Mouse (Mus musculus) hematopoietic stem cell, adult 5-6 weeks (primary cell): ENCODE measurements around the gene Ntm. TPM values are rescaled to one million over a fixed set of nuclear protein-coding genes. Genes with fewer than 3 reads are reported as not detected.

ENCODE experiments used
- ATAC-seq, 2 experiments: fragments of 125-278 bp in 1 of 2; replicated peaks in 1 of 2; 2 replicates each; pipeline ENCODE4 v1.8.0; 2016 to 2017; ENCODE audit warnings: inconsistent platforms in 2 of 2, mild to moderate bottlenecking in 2 of 2, moderate number of reproducible peaks in 2 of 2, low read depth in 1 of 2, moderate TSS enrichment in 1 of 2; ENCODE audit not compliant: low FRiP score in 2 of 2, poor library complexity in 2 of 2, severe bottlenecking in 2 of 2, insufficient read depth in 1 of 2, low TSS enrichment in 1 of 2
- total RNA-seq: library from RNA; stranded (forward); fragments of 172-1452, 232-1000 nt; gene quantifications from 2 replicates; pipeline ENCODE4 v1.2.3, GENCODE M21; 2017

Gene Ntm
- total RNA-seq, 1 experiment from 2014 or later = not detected

DNA sequence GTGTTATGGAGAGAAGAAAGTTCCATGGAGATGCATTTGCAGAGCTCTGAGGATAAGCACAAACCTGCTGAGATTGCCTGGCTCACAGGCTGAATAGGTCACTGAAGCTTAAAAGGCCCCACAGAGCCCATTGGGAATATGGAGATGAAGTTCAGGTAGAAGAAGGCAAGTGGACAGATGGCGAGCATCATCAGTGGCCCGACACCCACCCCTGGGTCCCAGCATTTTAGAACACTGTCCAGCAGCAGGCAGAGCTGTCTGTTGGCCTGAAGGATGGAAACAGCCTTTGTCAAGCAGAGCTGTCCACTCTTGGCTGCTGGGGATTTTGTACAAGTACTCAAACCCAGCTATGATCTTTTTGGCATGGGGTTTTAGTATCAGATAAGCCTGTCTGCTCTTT lies 722.1 kb downstream of the Ntm start:
- no peak for ATAC-seq

DNA sequence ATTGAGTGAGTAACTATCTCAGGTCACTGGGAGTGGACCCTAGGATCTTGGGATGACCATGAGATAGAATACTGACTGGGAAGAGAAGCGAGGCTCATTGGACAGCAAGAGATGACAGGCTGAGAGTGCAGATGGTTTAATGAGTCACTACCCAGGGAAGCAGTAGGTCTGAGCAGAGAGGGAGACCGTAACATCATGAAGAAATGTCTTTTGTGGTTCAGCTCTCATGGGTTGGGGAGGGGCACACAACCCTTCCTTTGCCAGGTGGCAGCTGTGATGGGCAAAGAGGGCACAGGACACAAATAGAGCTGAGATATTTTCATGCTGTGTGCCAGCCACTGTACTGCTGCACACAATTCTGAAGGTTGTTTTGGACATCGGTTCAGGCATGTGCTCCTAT lies 724.0 kb downstream of the Ntm start:
- ATAC-seq = no peak

DNA sequence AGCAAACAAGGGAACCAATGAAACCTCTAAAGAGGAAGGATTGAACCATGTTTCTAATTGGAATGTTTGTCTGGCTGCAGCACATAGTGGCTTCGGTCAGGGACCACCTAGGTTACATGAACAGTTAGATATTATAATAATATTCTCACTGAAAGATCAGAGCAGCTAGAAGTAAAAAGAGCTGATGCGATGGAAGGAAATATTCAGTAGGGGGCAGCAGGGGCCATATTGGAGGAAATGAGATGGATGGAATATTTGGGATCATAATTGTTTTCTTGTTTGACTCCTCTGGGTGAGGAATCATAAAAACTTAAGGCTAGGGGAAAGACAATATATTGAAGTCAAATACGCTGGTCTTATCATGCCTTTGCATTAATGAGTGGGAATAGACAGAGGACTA lies 726.2 kb downstream of the Ntm start:
- ATAC-seq = no peak

DNA sequence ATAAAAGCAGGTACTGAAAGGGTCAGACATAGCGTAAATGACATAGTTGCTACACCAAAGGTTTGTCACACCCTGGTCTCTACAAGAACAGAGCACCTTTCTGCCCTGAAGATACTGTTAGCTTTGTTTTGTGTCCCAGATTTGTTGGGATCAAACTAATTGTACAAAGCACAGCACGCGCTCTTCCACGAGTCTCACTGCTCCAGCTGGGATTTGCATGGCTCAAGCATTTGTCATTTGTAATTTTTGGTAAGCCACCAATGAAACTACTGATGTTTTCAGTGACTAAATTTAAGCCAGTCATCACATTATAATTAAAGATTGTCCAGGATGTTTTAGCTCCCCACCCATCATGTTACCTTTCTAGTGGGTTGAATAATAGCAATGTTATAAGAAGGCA lies 735.2 kb downstream of the Ntm start:
- no peak for ATAC-seq

DNA sequence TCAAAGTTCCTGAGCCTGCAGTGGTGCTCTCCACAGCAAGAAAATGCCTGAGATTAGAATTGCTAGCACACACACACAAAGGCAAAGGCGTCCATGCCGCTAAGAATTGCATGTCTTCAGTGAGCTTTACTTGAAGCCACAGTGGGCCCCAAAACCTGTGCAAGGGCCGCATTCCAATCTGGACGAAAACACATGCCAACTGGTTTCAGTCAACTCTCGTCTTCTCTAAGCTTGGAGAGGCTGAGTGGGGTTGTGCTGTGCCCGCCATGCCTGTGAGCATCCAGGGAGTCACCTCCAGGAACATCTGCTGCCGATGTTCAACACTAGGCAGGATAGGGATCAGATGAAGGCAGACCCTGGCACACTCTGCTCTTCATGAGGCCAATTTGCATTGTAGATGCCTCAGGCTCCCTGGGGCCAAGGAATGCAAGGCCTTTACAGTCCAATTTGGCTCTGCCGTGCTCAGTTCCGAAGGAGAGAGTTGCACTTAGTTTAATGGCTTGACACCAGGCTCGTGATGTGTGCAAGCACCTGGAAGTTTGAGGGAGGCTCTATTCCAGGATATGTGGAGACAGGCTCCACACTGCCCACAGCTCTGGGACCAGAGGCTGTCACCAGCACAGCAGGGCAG lies 739.9 kb downstream of the Ntm start:
- no peak for ATAC-seq

DNA sequence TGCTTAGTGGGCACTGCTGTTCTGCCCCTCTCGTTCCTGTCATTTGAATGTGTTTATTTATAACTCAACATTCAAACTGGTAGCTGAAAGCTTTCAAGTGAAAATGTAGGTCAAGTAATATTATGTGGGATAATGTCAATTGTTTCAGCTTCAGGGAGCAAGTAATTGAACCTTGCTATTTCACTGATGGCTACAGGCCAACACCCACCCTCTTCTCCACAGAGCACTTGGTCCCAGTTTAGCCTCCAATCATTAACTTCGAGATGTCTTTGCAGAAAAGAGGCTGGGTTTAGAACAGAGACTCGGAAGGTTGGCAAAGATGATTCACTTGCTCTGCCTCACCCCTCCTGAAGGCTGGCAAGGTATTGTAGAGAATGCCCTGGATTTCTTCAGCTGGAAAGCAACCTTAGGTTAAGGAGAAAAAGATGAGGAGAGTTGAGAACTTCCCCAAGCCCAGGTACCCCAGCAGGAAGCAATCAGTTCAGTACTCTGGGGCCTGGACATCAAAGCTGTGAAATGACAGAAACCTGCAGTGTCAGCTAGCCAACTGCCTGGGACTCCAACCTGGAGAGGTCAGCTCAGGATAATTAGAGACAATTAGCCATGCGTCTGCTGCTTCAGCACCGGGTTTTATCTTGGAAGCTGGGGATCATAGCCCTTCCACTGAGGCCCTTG lies 741.9 kb downstream of the Ntm start:
- ATAC-seq = no peak

DNA sequence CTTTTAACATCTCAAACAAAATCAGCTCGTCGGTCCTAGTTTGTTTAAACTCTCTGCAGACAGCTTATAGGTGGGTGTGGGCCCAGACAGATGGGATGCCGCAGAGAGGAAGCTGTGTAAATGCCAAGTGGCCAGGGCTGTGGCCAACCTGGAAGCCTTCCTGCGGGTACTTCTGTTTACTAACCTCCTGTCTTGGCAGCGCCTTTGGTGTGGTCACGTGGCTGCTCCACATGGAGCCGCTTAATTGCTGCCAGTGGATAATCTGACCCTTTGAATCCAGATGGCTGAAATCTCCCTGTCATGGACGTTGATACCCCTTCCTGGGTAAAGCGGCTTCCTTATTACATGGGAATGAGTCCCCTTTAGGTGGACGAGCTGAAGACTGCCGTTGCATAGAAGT lies 742.4 kb downstream of the Ntm start:
- ATAC-seq = no peak

DNA sequence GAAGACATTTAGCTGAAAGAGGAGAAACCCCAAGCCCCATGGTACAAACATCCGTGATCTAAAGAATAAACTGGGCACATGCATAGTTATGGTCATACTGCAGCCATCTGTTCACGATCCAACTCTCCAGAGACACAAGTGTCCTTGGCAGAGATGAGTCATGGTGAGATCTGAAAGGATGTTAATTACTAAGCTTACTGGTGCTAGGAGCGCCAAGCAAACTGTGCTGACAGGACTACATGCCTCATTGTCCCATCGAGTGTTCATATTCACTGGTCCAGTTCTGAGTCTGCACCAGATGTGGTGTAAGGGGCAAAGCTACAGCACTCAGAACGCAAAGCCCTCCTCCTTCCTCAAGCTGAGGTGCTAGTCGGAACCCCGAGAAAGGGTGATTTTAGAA lies 745.0 kb downstream of the Ntm start:
- no peak for ATAC-seq

DNA sequence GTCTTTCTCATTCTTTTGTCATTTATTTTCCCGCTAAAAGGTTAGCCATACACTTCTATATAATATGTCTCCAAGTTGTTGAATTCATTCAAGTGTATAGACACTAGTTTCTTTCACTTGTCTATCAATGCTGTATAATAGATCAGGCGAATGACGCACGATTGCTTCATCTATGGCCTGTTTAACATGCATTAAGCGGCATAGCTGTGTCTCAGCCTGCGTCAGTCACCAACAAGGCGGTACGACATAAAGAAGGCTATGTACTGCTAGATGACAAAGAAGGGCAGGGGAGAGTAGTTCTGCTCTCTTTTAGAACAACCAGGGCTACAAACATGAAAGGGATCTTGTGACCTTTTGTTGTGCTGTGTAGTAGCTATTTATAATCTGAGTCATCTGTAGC lies 746.4 kb downstream of the Ntm start:
- ATAC-seq = no peak

DNA sequence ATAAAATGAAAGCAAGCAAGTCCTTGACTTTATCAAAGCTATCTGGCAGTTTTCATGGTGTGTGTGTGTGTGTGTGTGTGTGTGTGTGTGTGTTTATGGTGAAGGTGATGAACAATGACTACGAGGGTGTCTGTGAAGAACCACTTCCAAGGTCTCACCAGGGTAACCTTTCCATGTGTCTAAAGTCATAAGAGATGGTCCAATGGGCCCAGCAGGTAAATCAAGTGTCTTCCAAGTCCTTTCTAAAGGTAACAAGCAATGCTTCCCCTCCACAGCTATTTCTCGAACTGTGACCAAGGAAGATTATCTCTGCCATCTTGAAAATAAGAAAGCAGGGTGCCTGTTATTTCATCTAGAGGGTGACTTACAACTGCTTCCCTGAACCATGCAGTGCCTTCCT lies 747.1 kb downstream of the Ntm start:
- no peak for ATAC-seq

DNA sequence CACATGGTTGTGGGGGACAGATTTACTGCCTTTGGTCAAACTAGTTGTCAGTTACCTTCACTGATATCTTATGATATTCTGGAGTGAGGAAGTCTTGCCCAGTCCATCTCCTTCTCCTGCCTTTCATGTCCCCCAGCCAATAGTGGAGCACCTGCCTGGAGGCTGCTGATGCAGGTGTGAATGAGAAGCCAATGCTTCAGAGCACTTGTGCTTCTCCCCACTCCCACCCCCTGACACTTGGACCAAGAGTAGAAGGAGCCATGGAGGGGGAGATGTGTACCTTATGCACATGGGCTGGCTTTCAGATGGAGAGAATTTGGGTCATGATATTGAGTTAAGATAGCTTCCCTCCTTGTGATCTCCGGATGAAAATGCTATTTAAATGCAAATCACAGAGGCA lies 747.7 kb downstream of the Ntm start:
- ATAC-seq = no peak

DNA sequence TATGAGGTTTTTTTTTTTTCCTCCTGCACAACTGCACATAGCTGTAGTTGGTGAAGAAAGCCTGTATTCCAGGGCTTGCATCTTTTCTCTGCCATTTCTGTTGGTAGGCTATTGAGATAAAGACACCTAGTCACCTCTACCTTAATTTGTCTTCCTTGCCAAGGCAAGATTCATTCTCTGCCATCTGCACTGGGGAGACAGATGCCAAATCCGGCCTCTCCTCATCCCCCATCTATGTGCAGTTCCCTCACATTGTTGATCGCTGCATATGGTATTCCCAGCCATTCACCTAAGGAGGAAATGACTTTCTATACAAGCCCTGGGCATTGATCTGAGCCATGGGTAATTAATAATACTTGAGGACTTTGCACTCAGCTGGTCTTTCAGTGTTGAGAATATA lies 753.7 kb downstream of the Ntm start:
- ATAC-seq = no peak

DNA sequence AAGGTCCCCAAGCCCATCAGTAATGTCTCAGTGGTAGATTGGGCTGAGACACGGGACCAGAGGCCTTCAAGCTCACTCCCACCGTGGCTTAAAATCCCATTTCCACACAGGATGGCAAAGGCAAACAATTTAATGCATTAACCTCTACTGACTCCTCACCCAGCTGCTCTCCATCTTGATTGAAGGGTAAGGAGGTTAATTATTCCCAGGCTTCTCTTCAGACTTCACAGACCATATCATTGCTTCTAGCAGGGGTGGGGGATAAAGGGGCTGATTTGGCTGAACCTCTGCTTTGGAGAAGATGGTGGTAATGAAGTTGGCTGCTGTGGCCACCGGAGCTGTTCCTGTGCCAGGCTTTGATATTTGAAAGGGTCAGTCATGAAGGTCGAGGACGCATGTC lies 754.8 kb downstream of the Ntm start:
- no peak for ATAC-seq

DNA sequence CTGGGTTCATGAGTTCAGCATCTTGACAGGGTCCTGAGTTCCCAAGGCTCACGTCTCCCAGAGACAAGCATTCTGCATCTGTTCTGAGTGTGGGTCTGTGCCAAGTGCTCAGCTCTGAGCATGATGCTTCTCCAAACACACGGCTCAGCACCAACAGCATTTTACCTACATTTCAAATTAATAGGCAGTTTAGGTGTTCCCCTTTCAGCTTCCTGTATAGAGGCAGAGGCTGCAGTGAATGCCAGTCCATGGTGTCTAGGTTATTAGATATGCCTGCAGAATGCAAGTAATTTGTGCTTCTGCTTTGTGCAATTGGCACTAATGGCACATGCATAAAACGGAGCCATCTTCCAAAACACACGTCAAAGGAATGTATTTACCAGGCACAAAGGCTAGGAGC lies 757.3 kb downstream of the Ntm start:
- no peak for ATAC-seq

DNA sequence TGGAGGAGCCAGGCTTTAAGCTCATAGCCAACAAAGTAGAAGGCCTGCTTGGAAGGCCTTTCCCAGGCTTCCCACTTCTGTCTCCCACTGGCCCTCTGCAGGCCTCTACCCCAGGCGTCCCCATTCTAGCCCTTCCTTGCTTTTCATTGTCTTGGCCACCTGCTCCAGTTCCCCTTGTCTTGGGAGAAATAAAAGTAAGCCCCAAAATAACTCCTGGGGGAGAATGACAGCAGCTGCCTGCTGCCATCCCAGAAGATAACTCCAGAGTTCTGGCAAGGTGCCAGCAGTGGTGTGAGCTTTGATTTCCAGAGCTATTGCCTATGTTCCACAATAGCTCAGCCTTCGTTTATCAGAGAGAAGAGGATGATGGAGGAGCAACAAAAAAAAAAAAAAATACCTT lies 760.7 kb downstream of the Ntm start:
- ATAC-seq = no peak

DNA sequence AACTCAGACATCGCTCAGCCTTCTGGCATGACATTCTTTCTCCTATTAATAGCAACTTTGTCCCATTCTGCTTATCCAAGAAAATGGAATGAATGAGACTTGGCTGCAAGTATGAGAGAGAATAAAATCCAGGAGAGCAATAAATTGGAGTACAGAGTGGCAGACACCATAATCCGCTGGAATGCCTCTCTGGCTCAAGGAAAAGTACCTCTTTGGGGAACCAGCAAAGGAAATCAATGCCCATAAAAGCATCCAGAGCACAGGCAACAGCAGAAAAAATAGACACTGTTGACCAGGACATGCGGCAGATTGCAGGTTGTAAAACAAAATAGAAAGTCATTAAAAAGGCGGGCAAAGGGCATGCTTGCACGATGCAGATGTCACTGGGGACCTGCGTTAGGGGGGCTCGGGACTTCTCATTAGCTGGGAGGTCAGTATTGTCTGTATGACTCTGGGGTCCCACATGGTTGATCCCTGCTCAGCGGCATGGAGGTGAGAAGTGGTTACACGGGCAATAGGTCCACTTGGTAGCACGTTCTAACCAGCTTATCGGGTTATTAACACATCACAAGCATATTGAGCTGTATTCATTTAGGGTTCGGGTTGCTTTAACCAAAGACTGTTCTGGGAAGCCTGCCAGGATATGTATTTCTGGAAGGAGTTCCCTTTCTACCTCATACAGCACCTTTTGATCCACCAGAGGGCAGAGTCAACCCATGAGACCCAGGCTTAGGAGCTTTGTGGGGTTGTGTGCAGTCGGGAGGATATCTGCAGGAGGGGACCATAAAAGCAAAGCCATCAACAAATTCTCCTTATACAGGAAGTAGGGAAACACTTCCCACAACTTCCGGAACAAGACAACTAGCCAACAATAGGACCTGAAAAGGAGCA lies 761.5 kb downstream of the Ntm start:
- no peak for ATAC-seq

DNA sequence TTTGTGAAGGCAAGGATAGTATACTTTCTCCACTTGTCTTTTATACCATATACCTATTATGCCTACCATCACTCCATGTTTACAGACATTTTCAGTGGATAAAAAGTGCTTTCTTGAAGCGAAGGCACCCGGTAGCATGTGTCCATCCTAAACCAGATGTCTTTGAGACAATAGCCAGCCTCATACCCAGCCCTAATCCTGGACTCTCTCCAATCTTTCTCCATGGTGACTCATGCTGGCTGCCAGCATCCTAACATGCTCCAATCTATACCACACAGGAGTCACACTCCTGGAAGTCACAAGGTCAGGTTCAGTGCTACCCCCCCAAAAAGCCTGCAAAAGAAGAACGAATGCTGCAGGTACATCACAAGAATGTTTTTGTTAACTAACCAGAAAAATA lies 765.9 kb downstream of the Ntm start:
- no peak for ATAC-seq

DNA sequence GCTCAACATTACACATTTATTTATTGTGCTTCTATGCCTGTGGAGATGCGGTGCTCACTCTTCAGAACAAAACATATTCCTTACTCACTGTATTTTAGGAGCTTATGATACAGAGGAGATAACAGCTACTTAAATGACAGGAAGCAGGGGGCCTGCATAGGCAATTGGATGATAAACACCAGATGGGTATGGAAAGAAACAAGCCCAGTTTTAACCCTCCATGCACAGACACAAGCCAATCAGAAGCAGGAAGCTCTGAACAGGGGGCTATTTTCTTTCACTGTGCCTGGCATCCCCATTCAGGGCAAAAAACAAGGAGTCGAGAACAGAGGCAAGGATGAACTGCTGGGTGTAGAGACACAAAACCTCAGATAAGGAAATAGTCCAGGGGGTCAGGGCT lies 768.7 kb downstream of the Ntm start:
- no peak for ATAC-seq
